Mouse (Mus musculus): ENCODE results near the gene Grb10.

Grb10 gene

GRCm38 (mm10) chr11:12038470-12038985 lies at the start of gene Grb10:
Gene Grb10 (minus strand): TSS chr11:12038683.
- in situ Hi-C loops (cut with MboI, MseI) = no loop called here

GRCm38 (mm10) chr11:12081638-12082037 lies 43.2 kb upstream of the Grb10 start:
- in situ Hi-C loops (cut with MboI, MseI) = no loop called here

- in situ Hi-C loops (cut with MboI, MseI) = no loop called here
Measured at GRCm38 (mm10) chr11:12079231-12079630, 40.7 kb upstream of the Grb10 start.

- in situ Hi-C loops (cut with MboI, MseI) = no loop called here
Measured at GRCm38 (mm10) chr11:12075449-12075848, 37.0 kb upstream of the Grb10 start.

GRCm38 (mm10) chr11:12073394-12074226 lies 35.1 kb upstream of the Grb10 start:
- in situ Hi-C loops (cut with MboI, MseI) = no loop called here

GRCm38 (mm10) chr11:12072322-12072721 lies 33.8 kb upstream of the Grb10 start:
- in situ Hi-C loops (cut with MboI, MseI) = no loop called here

GRCm38 (mm10) chr11:12059005-12059404 lies 20.5 kb upstream of the Grb10 start:
- in situ Hi-C loops (cut with MboI, MseI) = no loop called here

- in situ Hi-C loops (cut with MboI, MseI) = no loop called here
Measured at GRCm38 (mm10) chr11:12048547-12049327, 10.3 kb upstream of the Grb10 start.

- in situ Hi-C loops (cut with MboI, MseI) = no loop called here
Measured at GRCm38 (mm10) chr11:12048135-12048534, 9.7 kb upstream of the Grb10 start.

GRCm38 (mm10) chr11:12044245-12044644 lies 5.8 kb upstream of the Grb10 start:
- in situ Hi-C loops (cut with MboI, MseI) = no loop called here

- in situ Hi-C loops (cut with MboI, MseI) = no loop called here
Measured at GRCm38 (mm10) chr11:12041787-12042186, 3.3 kb upstream of the Grb10 start.

- in situ Hi-C loops (cut with MboI, MseI) = no loop called here
Measured at GRCm38 (mm10) chr11:12041379-12041778, 2.9 kb upstream of the Grb10 start.

GRCm38 (mm10) chr11:12040391-12040790 lies 1.9 kb upstream of the Grb10 start:
- in situ Hi-C loops (cut with MboI, MseI) = no loop called here

GRCm38 (mm10) chr11:12039748-12040147 lies 1.3 kb upstream of the Grb10 start:
- in situ Hi-C loops (cut with MboI, MseI) = no loop called here

- in situ Hi-C loops (cut with MboI, MseI) = no loop called here
Measured at GRCm38 (mm10) chr11:12039098-12039497, 615 bp upstream of the Grb10 start.

- in situ Hi-C loops (cut with MboI, MseI) = no loop called here
Measured at GRCm38 (mm10) chr11:12037689-12038469, 604 bp downstream of the Grb10 start.

GRCm38 (mm10) chr11:12037075-12037686 lies 1.3 kb downstream of the Grb10 start:
- in situ Hi-C loops (cut with MboI, MseI) = no loop called here

GRCm38 (mm10) chr11:12035916-12036910 lies 2.3 kb downstream of the Grb10 start:
- in situ Hi-C loops (cut with MboI, MseI) = no loop called here

GRCm38 (mm10) chr11:12035324-12035723 lies 3.2 kb downstream of the Grb10 start:
- in situ Hi-C loops (cut with MboI, MseI) = no loop called here

GRCm38 (mm10) chr11:12034781-12035180 lies 3.7 kb downstream of the Grb10 start:
- in situ Hi-C loops (cut with MboI, MseI) = no loop called here

Measured in regulatory T cell (primary cell).